Mouse (Mus musculus): Measurements from ENCODE around the gene Nutf2-ps1. TPM values are rescaled to one million over a fixed set of nuclear protein-coding genes. Genes with fewer than 3 reads are reported as not detected.

Nutf2-ps1 gene
- total RNA-seq, 2 experiments from 2014 or later: 45.3 to 50.5 TPM

- DNase-seq (ENCODE audit: extremely low spot score in 1 of 2, low spot score in 2 of 2): no peak
- no peak overlapping the region for H3K4me3 ChIP-seq
- intact Hi-C loops (cut with DNase I): no loop called here
- no peak for TF ChIP-seq CTCF (IDR thresholded peaks at IDR 0.05)
- no peak overlapping the region for H3K27ac ChIP-seq
Measured at GRCm38 (mm10) chr19:53544923-53545561, 43.8 kb downstream of the Nutf2-ps1 start.

- intact Hi-C loops (cut with DNase I): no loop called here
- DNase-seq (ENCODE audit: extremely low spot score in 1 of 2, low spot score in 2 of 2): no peak
- Histone ChIP-seq H3K27ac (no peak overlapping the region), H3K4me3 (no peak overlapping the region)
- TF ChIP-seq CTCF (IDR thresholded peaks at IDR 0.05): no peak
Measured at GRCm38 (mm10) chr19:53543602-53544001, 45.3 kb downstream of the Nutf2-ps1 start.

GRCm38 (mm10) chr19:53539296-53539695, 49.6 kb downstream of the Nutf2-ps1 start:
- intact Hi-C loops (cut with DNase I): no loop called here
- no peak for TF ChIP-seq CTCF (IDR thresholded peaks at IDR 0.05)
- no peak overlapping the region for H3K4me3 ChIP-seq
- no peak overlapping the region for H3K27ac ChIP-seq
- no peak for DNase-seq (ENCODE audit: extremely low spot score in 1 of 2, low spot score in 2 of 2)

GRCm38 (mm10) chr19:53538796-53539195, 50.1 kb downstream of the Nutf2-ps1 start:
- Histone ChIP-seq H3K4me3 (no peak overlapping the region), H3K27ac (peak overlapping the region; percentile 44)
- intact Hi-C loops (cut with DNase I): no loop called here
- DNase-seq (ENCODE audit: extremely low spot score in 1 of 2, low spot score in 2 of 2): no peak
- TF ChIP-seq CTCF (IDR thresholded peaks at IDR 0.05): no peak

Other genes with a start within 250 kb of the Nutf2-ps1 start
- gene Gm10197, start 217.3 kb downstream of the Nutf2-ps1 start, total RNA-seq (2021): not detected
- gene Smndc1, start 198.5 kb downstream of the Nutf2-ps1 start, total RNA-seq (2021): 10 to 100 TPM; 35.1 to 35.8 TPM
- gene Dusp5, start 60.0 kb downstream of the Nutf2-ps1 start, total RNA-seq (2021): 10 to 100 TPM; 16.7 to 26.9 TPM
- gene Smc3, start 11.3 kb upstream of the Nutf2-ps1 start, total RNA-seq (2021): 10 to 100 TPM; 37.6 to 39.3 TPM
- 1 to 10 TPM; 4.0 to 5.8 TPM for gene Rbm20, start 88.2 kb upstream of the Nutf2-ps1 start, total RNA-seq (2021)

All from left cerebral cortex, adult 2 months (tissue).